Mouse (Mus musculus) midbrain, embryonic 10.5 days (tissue): ENCODE measurements around the gene H2al1a. TPM values are rescaled to one million over a fixed set of nuclear protein-coding genes. Genes with fewer than 3 reads are reported as not detected.
"Not testable (repeated sequence)": the region's sequence is repeated elsewhere in the genome, so short reads cannot be mapped to it uniquely, and the experiment has no call there.

Experiments used
- DNase-seq: peaks from one replicate; pipeline ENCODE4 v3.0.0-alpha.2; 2017; ENCODE audit warnings: low spot score
- H3K27ac ChIP-seq: fragments of 300-500 bp; sonication (generic); replicated peaks from 2 replicates; pipeline ENCODE4 v1.5.1; 2016; ENCODE audit warnings: mild to moderate bottlenecking
- H3K27me3 ChIP-seq: fragments of 300-500 bp; sonication (generic); 2 replicates; pipeline ENCODE4 v1.6.1; 2016; ENCODE audit warnings: low read depth, mild to moderate bottlenecking; ENCODE audit not compliant: poor library complexity, severe bottlenecking
- H3K36me3 ChIP-seq: fragments of 300-500 bp; sonication (generic); 2 replicates; pipeline ENCODE4 v1.6.1; 2016; ENCODE audit warnings: mild to moderate bottlenecking, moderate library complexity
- H3K4me1 ChIP-seq: fragments of 300-500 bp; sonication (generic); 2 replicates; pipeline ENCODE4 v1.6.1; 2016
- H3K4me3 ChIP-seq: fragments of 300-500 bp; sonication (generic); 2 replicates; pipeline ENCODE4 v1.5.1; 2016; ENCODE audit warnings: mild to moderate bottlenecking, moderate library complexity
- H3K9me3 ChIP-seq: fragments of 300-500 bp; sonication (generic); replicated peaks from 2 replicates; pipeline ENCODE4 v1.6.1; 2016; ENCODE audit warnings: mild to moderate bottlenecking
- WGBS: fragments of 180-500 bp; shearing (Covaris S2); methylation state at CpG from one replicate; pipeline ENCODE4 v1.1.7; 2016; 5-methylcytosine and 5-hydroxymethylcytosine counted together
- polyA plus RNA-seq: library from polyadenylated mRNA; unstranded; fragments of >200 nt; fragmentation: Nextera tagmentation; extraction: Ambion mirVana; gene quantifications from 2 replicates; pipeline ENCODE4 v1.2.1, GENCODE M21; 2016

The H2al1a gene
- not detected in 2 replicates for polyA plus RNA-seq

DNA sequence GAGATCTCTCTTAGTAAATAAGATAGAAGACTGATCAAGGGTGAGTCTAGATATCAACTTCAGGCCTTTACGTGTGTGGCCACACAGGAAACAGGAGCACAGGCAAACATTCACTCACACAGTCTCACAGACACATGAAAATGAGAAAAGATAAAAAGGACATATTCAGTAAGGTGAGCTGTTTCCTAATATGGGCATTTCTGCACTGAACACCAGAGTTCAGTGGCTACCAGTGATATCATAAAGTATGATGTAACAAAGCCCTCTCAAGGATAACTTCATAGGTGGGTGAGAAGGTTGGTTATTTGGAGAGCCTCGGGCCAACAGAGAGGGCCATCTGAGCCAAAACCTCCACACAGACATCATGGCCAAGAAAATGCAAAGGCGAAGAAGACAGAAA is at the start of gene H2al1a:
H2al1a (plus strand) TSS at position 301 of the 400 bp plus-strand sequence.
- H3K4me3 ChIP-seq, H3K4me1 ChIP-seq, H3K36me3 ChIP-seq, H3K9me3 ChIP-seq, DNase-seq, H3K27ac ChIP-seq: not testable (repeated sequence)
- WGBS: no CpG with 5 or more reads among the region's 3 CpGs
- H3K27me3 ChIP-seq: peaks cover 24% of the 10 kb centered on the region

DNA sequence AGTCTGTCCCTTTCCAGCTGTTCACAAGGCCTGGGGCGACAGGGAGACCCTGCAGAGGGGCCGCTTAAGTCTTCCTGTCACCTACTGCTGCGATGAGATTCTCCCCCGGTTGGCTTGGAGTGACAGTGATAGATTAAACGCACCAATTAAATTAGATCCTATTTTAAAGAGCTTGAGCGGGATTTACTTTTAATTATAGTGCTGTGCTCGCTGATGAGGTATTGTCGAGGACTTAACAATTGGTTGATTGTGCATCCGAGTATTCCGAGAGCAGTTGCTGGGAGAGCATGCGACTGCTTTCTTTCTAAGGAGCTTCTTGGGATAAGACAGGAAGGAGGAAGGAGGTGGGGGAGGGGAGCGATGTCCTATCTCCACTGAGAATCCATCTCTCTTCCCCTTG is 48.9 kb upstream of the H2al1a start:
- peaks cover 72% of the 10 kb centered on the region for H3K27me3 ChIP-seq
- no peak for DNase-seq
- H3K9me3 ChIP-seq: no peaks in the 10 kb centered on the region
- H3K4me1 ChIP-seq: peaks cover 12% of the 10 kb centered on the region
- 23% methylated on average over 12 of the region's 12 CpGs for WGBS
- H3K4me3 ChIP-seq: no peak overlapping the region
- H3K36me3 ChIP-seq: no peaks in the 10 kb centered on the region
- no peak overlapping the region; the same call in 1 of the 2 replicates for H3K27ac ChIP-seq

DNA sequence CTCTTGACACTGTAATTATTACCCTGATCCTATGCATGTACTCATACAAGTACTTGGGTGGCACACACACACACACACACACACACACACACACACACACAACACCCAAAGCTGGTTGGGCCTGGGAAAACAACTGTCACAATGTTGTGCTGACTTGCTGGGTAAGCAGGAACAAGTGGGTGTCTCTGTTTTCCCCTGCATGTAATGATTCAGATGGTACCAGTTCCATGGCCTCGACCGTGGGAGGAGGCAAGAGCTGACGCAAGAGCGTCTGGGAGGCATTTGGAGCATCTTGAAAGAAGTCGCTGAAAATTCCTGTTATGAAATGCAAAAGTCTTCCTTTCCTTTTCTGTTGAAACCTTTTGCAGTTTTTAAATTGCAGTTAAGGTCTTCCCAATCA is 45.0 kb upstream of the H2al1a start:
- Histone ChIP-seq H3K36me3 (no peaks in the 10 kb centered on the region), H3K9me3 (no peaks in the 10 kb centered on the region), H3K27ac (no peak overlapping the region), H3K27me3 (peaks cover 91% of the 10 kb centered on the region), H3K4me1 (peaks cover 16% of the 10 kb centered on the region), H3K4me3 (no peak overlapping the region)
- DNase-seq: no peak
- WGBS: 75% methylated on average over 5 of the region's 5 CpGs

DNA sequence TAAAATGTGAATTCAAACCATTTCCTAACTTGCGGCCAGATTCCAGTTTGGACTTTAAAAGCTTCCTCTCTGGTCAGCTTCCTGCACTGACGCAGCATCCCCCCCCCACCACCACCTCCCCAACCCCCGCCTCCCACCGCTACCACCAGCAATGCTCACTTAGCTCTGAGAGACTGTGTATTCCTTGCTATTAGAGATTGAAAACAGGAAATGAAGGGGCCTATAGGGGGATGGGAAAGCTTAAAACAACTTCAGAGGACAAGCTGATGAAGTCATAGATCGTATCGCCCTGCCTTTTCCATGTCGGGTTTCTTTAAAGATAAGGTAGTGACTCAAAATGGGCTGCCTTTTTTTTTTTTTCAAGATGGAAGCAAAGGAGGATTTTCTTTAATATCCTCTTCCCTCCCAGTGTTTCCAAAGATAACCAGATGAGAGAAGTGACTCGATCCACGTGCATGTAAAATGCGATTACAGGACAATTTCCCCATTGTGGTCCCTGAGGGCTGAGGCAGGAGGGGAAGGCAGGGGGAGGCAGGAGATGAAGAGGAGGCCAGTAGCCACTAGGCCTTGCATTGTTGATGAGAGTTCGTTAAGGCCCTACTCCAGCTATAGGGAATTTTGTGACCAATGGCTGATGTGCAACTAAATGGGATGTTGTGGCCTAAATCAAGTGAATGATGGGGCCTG is 44.4 kb upstream of the H2al1a start:
- no peak for DNase-seq
- Histone ChIP-seq H3K27ac (0 out of 2 replicates have a peak overlapping the region, but pooled peaks have one; percentile 34), H3K4me1 (peaks cover 14% of the 10 kb centered on the region), H3K9me3 (no peaks in the 10 kb centered on the region), H3K27me3 (peaks cover 93% of the 10 kb centered on the region), H3K4me3 (no peak overlapping the region), H3K36me3 (no peaks in the 10 kb centered on the region)
- WGBS: 67% methylated on average over 11 of the region's 11 CpGs

DNA sequence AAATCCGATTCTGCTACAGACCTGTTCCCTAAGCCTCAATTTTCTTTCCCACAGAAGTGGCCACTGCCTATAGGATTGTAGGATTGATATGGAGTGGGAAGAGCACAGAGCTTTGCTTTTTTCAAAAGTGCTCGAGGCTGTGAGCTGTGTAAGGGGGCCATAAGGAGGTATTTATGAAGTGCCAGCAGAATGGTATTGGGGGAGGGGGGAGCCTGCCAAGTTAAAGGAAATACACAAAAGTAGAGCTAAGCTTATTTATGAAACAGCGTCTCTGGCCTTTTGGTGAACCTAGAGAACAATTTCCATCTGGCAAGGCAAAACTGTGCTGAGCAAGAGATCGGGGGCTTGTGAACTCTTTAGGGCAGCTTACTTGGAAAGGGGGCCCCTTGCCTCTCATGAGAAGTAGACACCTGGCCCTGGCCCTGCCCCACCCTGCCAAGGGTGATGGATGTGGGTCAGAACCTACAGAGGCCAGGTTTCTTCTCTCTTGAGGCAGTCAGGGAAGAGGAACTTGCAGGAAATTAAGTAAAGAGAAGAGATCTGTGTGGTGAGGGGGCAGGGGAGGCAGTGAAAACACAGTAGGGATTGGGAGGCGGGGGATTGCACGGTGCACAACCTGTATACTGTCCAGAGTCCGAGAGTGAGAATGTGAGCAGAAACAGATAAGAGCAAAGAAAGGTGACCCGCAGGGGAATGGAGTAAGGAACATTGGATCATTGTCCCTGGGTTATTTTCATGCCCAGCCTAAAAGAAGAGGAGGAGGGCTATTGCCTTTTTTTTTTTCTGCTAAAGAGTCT is 43.3 kb upstream of the H2al1a start:
- H3K4me3 ChIP-seq: no peak overlapping the region
- no peak for DNase-seq
- H3K9me3 ChIP-seq: no peaks in the 10 kb centered on the region
- no peaks in the 10 kb centered on the region for H3K36me3 ChIP-seq
- no peak overlapping the region for H3K27ac ChIP-seq
- H3K27me3 ChIP-seq: peaks cover 93% of the 10 kb centered on the region
- H3K4me1 ChIP-seq: 0 out of 2 replicates have a peak, but pooled peaks cover 3% of the 10 kb centered on the region
- WGBS: 77% methylated on average over 8 of the region's 8 CpGs

DNA sequence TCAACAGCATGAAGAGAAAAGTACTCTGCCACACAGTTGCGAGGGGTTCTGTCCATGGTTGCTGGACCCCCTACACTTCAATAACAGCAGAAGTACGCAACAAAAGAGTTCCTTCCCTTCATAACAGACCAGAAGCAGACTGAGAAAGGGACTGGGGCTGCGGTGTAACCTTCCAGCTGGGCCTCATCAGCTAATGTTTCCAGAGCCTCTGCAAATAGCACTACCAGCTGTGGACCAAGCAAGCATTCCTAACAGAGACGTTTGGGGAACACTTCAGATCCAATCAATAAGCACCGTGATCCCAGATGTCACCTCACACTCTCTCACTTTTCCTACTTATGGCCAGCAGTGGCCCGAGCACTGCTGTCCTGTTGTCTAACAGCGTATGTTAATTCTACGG is 34.1 kb upstream of the H2al1a start:
- no peaks in the 10 kb centered on the region for H3K4me1 ChIP-seq
- 80% methylated on average over 8 of the region's 8 CpGs for WGBS
- H3K27ac ChIP-seq: no peak overlapping the region
- H3K36me3 ChIP-seq: no peaks in the 10 kb centered on the region
- H3K4me3 ChIP-seq: no peak overlapping the region
- peaks cover 85% of the 10 kb centered on the region for H3K27me3 ChIP-seq
- H3K9me3 ChIP-seq: no peaks in the 10 kb centered on the region
- DNase-seq: no peak

DNA sequence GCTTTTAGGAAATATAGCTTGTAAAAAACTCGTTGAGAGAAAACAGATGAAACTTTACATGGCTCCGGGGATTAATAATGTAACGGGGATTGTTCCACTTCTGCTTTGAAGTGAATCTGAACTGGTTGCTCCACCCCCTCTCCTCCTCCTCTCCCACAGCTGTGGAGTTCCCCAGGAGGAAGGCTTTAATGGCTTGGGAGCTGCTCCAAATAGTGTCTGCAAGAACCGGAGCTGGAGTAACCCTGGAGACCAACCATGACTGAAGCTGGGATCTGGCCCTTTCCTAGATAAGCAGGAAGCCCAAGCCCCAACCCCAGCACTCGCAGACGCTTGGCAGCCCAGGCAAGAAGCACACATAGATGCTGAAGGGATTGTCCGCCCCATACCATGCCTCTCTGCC is 31.3 kb upstream of the H2al1a start:
- Histone ChIP-seq H3K4me3 (no peak overlapping the region), H3K36me3 (no peaks in the 10 kb centered on the region), H3K4me1 (no peaks in the 10 kb centered on the region), H3K27ac (no peak overlapping the region), H3K9me3 (no peaks in the 10 kb centered on the region), H3K27me3 (peaks cover 91% of the 10 kb centered on the region)
- 72% methylated on average over 7 of the region's 7 CpGs for WGBS
- DNase-seq: no peak

DNA sequence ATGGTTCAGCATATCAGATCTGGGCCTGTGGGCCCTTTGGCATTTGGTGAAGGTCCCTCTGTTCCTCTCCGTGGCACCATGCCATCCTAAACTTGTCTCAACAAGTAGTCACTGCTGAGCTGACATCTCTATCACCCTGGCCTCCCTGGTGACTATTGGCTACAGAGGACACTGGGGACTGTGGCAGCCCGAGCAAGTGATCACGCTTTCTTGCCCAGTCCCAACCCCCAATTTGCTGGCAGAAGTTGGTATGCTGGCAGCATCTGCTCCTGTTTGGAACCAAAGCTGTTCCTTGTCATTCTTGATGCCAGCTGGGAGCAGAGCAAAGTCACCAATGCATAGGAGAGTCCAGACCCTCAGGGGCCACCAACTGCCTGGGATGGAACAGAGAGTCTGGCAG is 30.0 kb upstream of the H2al1a start:
- no peak for DNase-seq
- H3K4me3 ChIP-seq: no peak overlapping the region
- H3K27me3 ChIP-seq: peaks cover 97% of the 10 kb centered on the region

DNA sequence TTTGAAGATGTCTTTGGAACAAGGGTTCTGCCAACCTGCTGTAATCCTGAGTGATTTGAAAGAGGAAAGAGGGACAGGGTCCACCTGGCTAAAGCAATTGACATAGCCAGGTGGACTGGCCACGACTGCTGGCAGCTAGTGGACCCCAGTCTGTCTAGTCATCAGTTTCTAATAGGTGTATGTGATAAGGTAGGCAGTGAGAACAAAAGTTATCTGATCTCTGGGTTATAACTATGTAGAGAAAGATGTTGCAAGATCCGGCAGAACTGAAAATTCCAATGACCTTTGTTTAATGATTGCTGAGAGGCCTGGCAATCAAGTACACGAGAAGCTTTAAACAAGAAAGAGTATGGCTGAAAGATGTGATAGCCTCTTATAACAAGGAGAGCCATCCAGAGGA is 25.9 kb upstream of the H2al1a start:
- peaks cover 94% of the 10 kb centered on the region for H3K27me3 ChIP-seq
- H3K9me3 ChIP-seq: no peaks in the 10 kb centered on the region
- no peak overlapping the region for H3K4me3 ChIP-seq
- H3K27ac ChIP-seq: no peak overlapping the region
- 88% methylated on average over 3 of the region's 3 CpGs for WGBS
- no peaks in the 10 kb centered on the region for H3K36me3 ChIP-seq
- no peak for DNase-seq
- no peaks in the 10 kb centered on the region for H3K4me1 ChIP-seq

More for the DNA sequence above, 30.0 kb upstream of the H2al1a start:
- H3K36me3 ChIP-seq: no peaks in the 10 kb centered on the region
- H3K4me1 ChIP-seq: no peaks in the 10 kb centered on the region
- H3K9me3 ChIP-seq: no peaks in the 10 kb centered on the region
- WGBS: 81% methylated on average over 3 of the region's 3 CpGs
- H3K27ac ChIP-seq: no peak overlapping the region

DNA sequence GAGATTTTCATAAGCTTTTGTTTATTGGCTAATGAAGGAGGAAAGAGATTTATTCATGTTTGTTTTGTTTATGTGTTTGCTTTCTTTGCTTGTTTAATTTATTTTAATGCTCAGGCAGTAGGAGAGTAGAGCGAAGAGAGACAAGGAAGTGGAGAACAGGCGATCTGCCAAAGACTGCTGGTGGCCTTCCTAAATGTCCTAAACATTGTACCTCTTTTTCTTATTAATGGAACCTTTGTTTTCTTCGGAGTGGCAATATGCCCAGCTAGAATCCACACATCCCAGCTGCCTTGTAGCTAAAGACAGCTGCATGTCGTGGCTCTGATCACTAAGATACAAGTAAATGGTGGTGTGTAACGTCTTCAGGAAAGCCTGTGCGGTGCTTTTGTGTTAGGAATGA is 22.0 kb upstream of the H2al1a start:
- Histone ChIP-seq H3K9me3 (no peaks in the 10 kb centered on the region), H3K27ac (no peak overlapping the region), H3K27me3 (peaks cover 75% of the 10 kb centered on the region), H3K4me3 (no peak overlapping the region), H3K36me3 (no peaks in the 10 kb centered on the region), H3K4me1 (no peaks in the 10 kb centered on the region)
- DNase-seq: no peak
- WGBS: 86% methylated on average over 6 of the region's 6 CpGs

DNA sequence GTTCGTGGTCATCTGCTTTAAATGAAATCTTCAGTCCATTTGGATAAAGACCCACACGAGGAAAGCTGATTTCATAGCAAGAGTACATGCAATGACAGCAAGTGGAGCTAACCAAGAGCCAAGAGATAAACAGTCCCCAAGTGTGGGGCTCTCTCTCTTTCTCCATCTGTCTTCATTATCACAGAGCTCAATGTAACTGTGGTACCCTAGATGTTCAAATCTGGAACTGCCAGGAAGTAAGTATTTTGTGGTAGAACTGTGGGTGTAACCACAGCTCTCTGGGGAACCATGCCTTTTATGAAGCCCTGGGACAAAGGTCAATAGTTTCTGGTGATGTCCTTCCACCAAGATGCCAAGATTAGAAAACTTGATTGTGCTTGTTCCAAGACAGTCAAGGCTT is 18.3 kb upstream of the H2al1a start:
- 77% methylated on average over 2 of the region's 2 CpGs for WGBS
- H3K27me3 ChIP-seq: peaks cover 50% of the 10 kb centered on the region
- no peaks in the 10 kb centered on the region for H3K36me3 ChIP-seq
- peaks cover 5% of the 10 kb centered on the region; the same call in 1 of the 2 replicates for H3K9me3 ChIP-seq
- H3K4me3 ChIP-seq: no peak overlapping the region
- H3K27ac ChIP-seq: no peak overlapping the region
- no peak for DNase-seq
- H3K4me1 ChIP-seq: no peaks in the 10 kb centered on the region

DNA sequence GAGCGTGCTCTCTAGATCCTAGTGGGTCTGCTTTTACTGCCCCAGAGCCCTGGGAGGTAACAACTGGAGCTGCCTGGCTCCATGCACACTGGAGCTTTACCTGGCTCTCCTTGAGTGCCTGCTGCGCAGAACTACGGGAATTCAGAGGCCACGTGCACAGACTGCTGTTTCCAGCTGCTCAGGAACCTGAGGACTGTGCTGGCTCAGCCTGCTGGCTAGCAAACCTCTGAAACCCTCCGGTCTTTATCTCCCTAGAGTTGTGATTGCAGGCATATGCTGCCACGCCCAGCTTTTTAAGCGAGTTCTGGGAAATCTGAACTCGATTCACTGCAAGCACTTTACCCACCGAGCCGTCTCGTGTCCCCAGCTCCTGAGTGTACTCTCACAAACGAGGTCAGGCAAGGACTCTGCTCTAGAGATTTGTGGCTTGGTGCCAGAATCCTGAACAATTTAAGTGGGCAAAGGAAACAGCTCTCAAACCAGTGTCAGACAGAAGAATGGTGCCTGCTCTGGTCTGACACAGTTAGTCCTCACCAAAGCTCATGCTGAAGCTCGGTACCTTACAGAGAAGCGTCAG is 10.7 kb upstream of the H2al1a start:
- peaks cover 65% of the 10 kb centered on the region for H3K27me3 ChIP-seq
- 87% methylated on average over 14 of the region's 14 CpGs for WGBS
- H3K36me3 ChIP-seq: no peaks in the 10 kb centered on the region
- H3K4me3 ChIP-seq: no peak overlapping the region
- H3K9me3 ChIP-seq: no peaks in the 10 kb centered on the region
- DNase-seq: no peak
- H3K27ac ChIP-seq: no peak overlapping the region
- H3K4me1 ChIP-seq: no peaks in the 10 kb centered on the region

DNA sequence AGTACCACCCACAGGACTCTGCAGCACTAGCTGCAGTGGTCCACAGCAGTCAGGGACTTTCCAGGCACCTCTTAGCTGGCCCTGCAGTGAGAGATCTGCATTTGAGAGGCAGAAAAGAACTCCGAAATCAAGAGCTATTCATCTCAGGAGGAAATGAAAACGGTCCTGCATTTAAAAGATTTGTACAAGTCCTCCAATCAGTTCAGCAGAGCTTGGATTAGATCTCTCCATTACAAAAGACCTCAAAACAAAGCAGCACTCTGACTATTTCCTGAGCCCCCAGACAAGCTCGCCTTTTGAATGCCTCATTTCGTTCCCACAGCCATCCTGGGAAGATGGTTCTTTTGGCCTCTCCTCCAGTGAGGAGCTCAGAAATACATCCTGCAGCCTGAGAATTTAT is 9.8 kb upstream of the H2al1a start:
- Histone ChIP-seq H3K27ac (no peak overlapping the region), H3K4me3 (no peak overlapping the region), H3K36me3 (no peaks in the 10 kb centered on the region), H3K4me1 (no peaks in the 10 kb centered on the region), H3K9me3 (no peaks in the 10 kb centered on the region), H3K27me3 (peaks cover 72% of the 10 kb centered on the region)
- 52% methylated on average over 4 of the region's 4 CpGs for WGBS
- no peak for DNase-seq
